Mouse (Mus musculus): Measurements from ENCODE around the gene Grtp1. TPM values are rescaled to one million over a fixed set of nuclear protein-coding genes. Genes with fewer than 3 reads are reported as not detected.

Grtp1 gene
- polyA plus RNA-seq, 1 experiment: 20.6 TPM

GRCm38 (mm10) chr8:13177173-13177852 is 23.1 kb downstream of the Grtp1 start:
- Histone ChIP-seq H3K4me1 (ENCODE audit: control insufficient read depth, insufficient read depth, low read length) (no peaks in the 10 kb centered on the region), H3K27ac (ENCODE audit: control insufficient read depth, insufficient read depth, low read depth, low read length, poor library complexity) (no peak overlapping the region), H3K4me3 (replicated peaks; ENCODE audit: control insufficient read depth, low read depth, low read length) (no peak overlapping the region)
- WGBS: 83% methylated on average over 7 of the region's 7 CpGs
- TF ChIP-seq POLR2A (IDR thresholded peaks at IDR 0.05; ENCODE audit: borderline replicate concordance, control insufficient read depth, low read depth, low read length) (no peak), CTCF (IDR thresholded peaks at IDR 0.05; ENCODE audit: control insufficient read depth, insufficient read depth, low read length) (no peak)

GRCm38 (mm10) chr8:13175650-13176049 is 24.8 kb downstream of the Grtp1 start:
- H3K4me1 ChIP-seq (ENCODE audit: control insufficient read depth, insufficient read depth, low read length): no peaks in the 10 kb centered on the region
- no peak overlapping the region for H3K4me3 ChIP-seq (replicated peaks; ENCODE audit: control insufficient read depth, low read depth, low read length)
- 94% methylated on average over 1 of the region's 1 CpGs for WGBS
- TF ChIP-seq POLR2A (IDR thresholded peaks at IDR 0.05; ENCODE audit: borderline replicate concordance, control insufficient read depth, low read depth, low read length): no peak
- TF ChIP-seq CTCF (IDR thresholded peaks at IDR 0.05; ENCODE audit: control insufficient read depth, insufficient read depth, low read length): no peak
- no peak overlapping the region for H3K27ac ChIP-seq (ENCODE audit: control insufficient read depth, insufficient read depth, low read depth, low read length, poor library complexity)

GRCm38 (mm10) chr8:13174811-13175210 is 25.6 kb downstream of the Grtp1 start:
- TF ChIP-seq POLR2A (IDR thresholded peaks at IDR 0.05; ENCODE audit: borderline replicate concordance, control insufficient read depth, low read depth, low read length) (no peak), CTCF (IDR thresholded peaks at IDR 0.05; ENCODE audit: control insufficient read depth, insufficient read depth, low read length) (no peak)
- WGBS: 90% methylated on average over 4 of the region's 4 CpGs
- Histone ChIP-seq H3K4me1 (ENCODE audit: control insufficient read depth, insufficient read depth, low read length) (no peaks in the 10 kb centered on the region), H3K27ac (ENCODE audit: control insufficient read depth, insufficient read depth, low read depth, low read length, poor library complexity) (no peak overlapping the region), H3K4me3 (replicated peaks; ENCODE audit: control insufficient read depth, low read depth, low read length) (no peak overlapping the region)

- Histone ChIP-seq H3K4me1 (ENCODE audit: control insufficient read depth, insufficient read depth, low read length) (no peaks in the 10 kb centered on the region), H3K4me3 (replicated peaks; ENCODE audit: control insufficient read depth, low read depth, low read length) (no peak overlapping the region), H3K27ac (ENCODE audit: control insufficient read depth, insufficient read depth, low read depth, low read length, poor library complexity) (no peak overlapping the region)
- WGBS: 77% methylated on average over 4 of the region's 4 CpGs
- TF ChIP-seq POLR2A (IDR thresholded peaks at IDR 0.05; ENCODE audit: borderline replicate concordance, control insufficient read depth, low read depth, low read length): no peak
- no peak for TF ChIP-seq CTCF (IDR thresholded peaks at IDR 0.05; ENCODE audit: control insufficient read depth, insufficient read depth, low read length)
Measured at GRCm38 (mm10) chr8:13174305-13174704, 26.1 kb downstream of the Grtp1 start.

- TF ChIP-seq POLR2A (IDR thresholded peaks at IDR 0.05; ENCODE audit: borderline replicate concordance, control insufficient read depth, low read depth, low read length) (no peak), CTCF (IDR thresholded peaks at IDR 0.05; ENCODE audit: control insufficient read depth, insufficient read depth, low read length) (no peak)
- Histone ChIP-seq H3K4me3 (replicated peaks; ENCODE audit: control insufficient read depth, low read depth, low read length) (no peak overlapping the region), H3K4me1 (ENCODE audit: control insufficient read depth, insufficient read depth, low read length) (no peaks in the 10 kb centered on the region), H3K27ac (ENCODE audit: control insufficient read depth, insufficient read depth, low read depth, low read length, poor library complexity) (no peak overlapping the region)
- 64% methylated on average over 1 of the region's 1 CpGs for WGBS
Measured at GRCm38 (mm10) chr8:13170510-13170909, 29.9 kb downstream of the Grtp1 start.

- Histone ChIP-seq H3K4me1 (ENCODE audit: control insufficient read depth, insufficient read depth, low read length) (peaks cover 1% of the 10 kb centered on the region; the same call in 1 of the 2 replicates), H3K27ac (ENCODE audit: control insufficient read depth, insufficient read depth, low read depth, low read length, poor library complexity) (no peak overlapping the region), H3K4me3 (replicated peaks; ENCODE audit: control insufficient read depth, low read depth, low read length) (no peak overlapping the region)
- TF ChIP-seq CTCF (IDR thresholded peaks at IDR 0.05; ENCODE audit: control insufficient read depth, insufficient read depth, low read length): no peak
- 83% methylated on average over 5 of the region's 5 CpGs for WGBS
Measured at GRCm38 (mm10) chr8:13164361-13164760, 36.1 kb downstream of the Grtp1 start.

GRCm38 (mm10) chr8:13163563-13163962 is 36.9 kb downstream of the Grtp1 start:
- no peak overlapping the region for H3K4me3 ChIP-seq (replicated peaks; ENCODE audit: control insufficient read depth, low read depth, low read length)
- 15% methylated on average over 1 of the region's 1 CpGs for WGBS
- TF ChIP-seq POLR2A (IDR thresholded peaks at IDR 0.05; ENCODE audit: borderline replicate concordance, control insufficient read depth, low read depth, low read length): no peak
- no peak for TF ChIP-seq CTCF (IDR thresholded peaks at IDR 0.05; ENCODE audit: control insufficient read depth, insufficient read depth, low read length)
- no peak overlapping the region for H3K27ac ChIP-seq (ENCODE audit: control insufficient read depth, insufficient read depth, low read depth, low read length, poor library complexity)
- H3K4me1 ChIP-seq (ENCODE audit: control insufficient read depth, insufficient read depth, low read length): peaks cover 3% of the 10 kb centered on the region; the same call in 1 of the 2 replicates

- no peak overlapping the region for H3K4me3 ChIP-seq (replicated peaks; ENCODE audit: control insufficient read depth, low read depth, low read length)
- 0 out of 2 replicates have a peak overlapping the region, but pooled peaks have one; percentile 15 for H3K27ac ChIP-seq (ENCODE audit: control insufficient read depth, insufficient read depth, low read depth, low read length, poor library complexity)
- 40% methylated on average over 6 of the region's 6 CpGs for WGBS
Measured at GRCm38 (mm10) chr8:13162098-13162497, 38.3 kb downstream of the Grtp1 start.

More at GRCm38 (mm10) chr8:13162098-13162497, 38.3 kb downstream of the Grtp1 start:
- no peak for TF ChIP-seq CTCF (IDR thresholded peaks at IDR 0.05; ENCODE audit: control insufficient read depth, insufficient read depth, low read length)
- no peak for TF ChIP-seq POLR2A (IDR thresholded peaks at IDR 0.05; ENCODE audit: borderline replicate concordance, control insufficient read depth, low read depth, low read length)
- peaks cover 4% of the 10 kb centered on the region; the same call in 1 of the 2 replicates for H3K4me1 ChIP-seq (ENCODE audit: control insufficient read depth, insufficient read depth, low read length)

All from bone marrow, adult 2 months (tissue).